Mouse (Mus musculus) forebrain, postnatal 0 days (tissue): ENCODE measurements around the gene Hist1h2bb. TPM values are rescaled to one million over a fixed set of nuclear protein-coding genes. Genes with fewer than 3 reads are reported as not detected.

Experiments
- ATAC-seq: fragments of 200-750 bp; cut with Nextera tagmentation; 2 replicates; pipeline ENCODE4 v1.8.0; 2017; ENCODE audit warnings: mild to moderate bottlenecking, moderate library complexity
- DNase-seq: peaks from one replicate; pipeline ENCODE4 v3.0.0-alpha.2; 2015
- H3K27ac ChIP-seq: fragments of 300-500 bp; sonication (generic); 2 replicates; pipeline ENCODE4 v1.5.1; 2014; ENCODE audit warnings: low read depth, mild to moderate bottlenecking, antibody characterized with exemption, low read length, moderate library complexity, mixed read lengths
- H3K27me3 ChIP-seq: fragments of 300-500 bp; sonication (generic); 2 replicates; pipeline ENCODE4 v1.6.1; 2014; ENCODE audit warnings: mild to moderate bottlenecking, low read length, mixed read lengths; ENCODE audit not compliant: insufficient read depth
- H3K36me3 ChIP-seq: fragments of 300-500 bp; sonication (generic); 2 replicates; pipeline ENCODE4 v1.6.1; 2014; ENCODE audit warnings: mild to moderate bottlenecking, moderate library complexity; ENCODE audit not compliant: insufficient read depth
- H3K4me1 ChIP-seq: fragments of 300-500 bp; sonication (generic); 2 replicates; pipeline ENCODE4 v1.6.1; 2014; ENCODE audit warnings: antibody characterized with exemption; ENCODE audit not compliant: insufficient read depth
- H3K4me2 ChIP-seq: fragments of 300-500 bp; sonication (generic); 2 replicates; pipeline ENCODE4 v1.6.1; 2014; ENCODE audit warnings: low read depth, mild to moderate bottlenecking, moderate library complexity
- H3K4me3 ChIP-seq: fragments of 300-500 bp; sonication (generic); 2 replicates; pipeline ENCODE4 v1.5.1; 2014; ENCODE audit warnings: low read depth, low read length, mixed read lengths
- H3K9ac ChIP-seq: fragments of 300-500 bp; sonication (generic); 2 replicates; pipeline ENCODE4 v1.6.1; 2014; ENCODE audit warnings: mild to moderate bottlenecking
- H3K9me3 ChIP-seq: fragments of 300-500 bp; sonication (generic); 2 replicates; pipeline ENCODE4 v1.6.1; 2016; ENCODE audit warnings: low read length
- CTCF ChIP-seq: sonication (generic); IDR thresholded peaks from 2 replicates; pipeline ENCODE4 v1.5.1; 2016; ENCODE audit warnings: antibody characterized with exemption, control low read depth, low read depth
- WGBS: fragments of 180-500 bp; shearing (Covaris S2); extraction: QIAGEN DNeasy Blood & Tissue Kit; methylation state at CpG from one replicate; pipeline ENCODE4 v1.1.7; 2014; 5-methylcytosine and 5-hydroxymethylcytosine counted together
- polyA plus RNA-seq: library from polyadenylated mRNA; unstranded; fragments of >200 nt; fragmentation: Nextera tagmentation; extraction: Ambion mirVana; gene quantifications from 2 replicates; pipeline ENCODE4 v1.2.1, GENCODE M21; 2015
- total RNA-seq: library from RNA; depleted of rRNA; stranded (reverse); fragments of >200 nt; gene quantifications from 2 replicates; pipeline ENCODE4 v1.2.3, GENCODE M21; 2014

Hist1h2bb gene
- total and polyA plus RNA-seq, 2 experiments from 2014 or later: 647 TPM; not detected in 1

- H3K4me3 ChIP-seq: no peak overlapping the region
- DNase-seq (no peak), ATAC-seq (no peak)
- H3K9me3 ChIP-seq: no peaks in the 10 kb centered on the region
- peaks cover 6% of the 10 kb centered on the region for H3K4me1 ChIP-seq
- H3K27ac ChIP-seq: no peak overlapping the region
- 31% methylated on average over 4 of the region's 4 CpGs for WGBS
- no peak for TF ChIP-seq CTCF
- no peak overlapping the region for H3K4me2 ChIP-seq
- H3K9ac ChIP-seq: no peak overlapping the region
- H3K27me3 ChIP-seq: no peaks in the 10 kb centered on the region
- no peaks in the 10 kb centered on the region for H3K36me3 ChIP-seq
Observed at GRCm38 (mm10) chr13:23743963-23744362, 2.6 kb upstream of the Hist1h2bb start.

GRCm38 (mm10) chr13:23744421-23745380, 1.8 kb upstream of the Hist1h2bb start:
- H3K4me1 ChIP-seq: peaks cover 6% of the 10 kb centered on the region
- H3K9ac ChIP-seq: 0 out of 2 replicates have a peak overlapping the region, but pooled peaks have one; percentile 22
- H3K4me3 ChIP-seq: peak overlapping the region; percentile 41; the same call in 1 of the 2 replicates
- no peak for TF ChIP-seq CTCF
- no peaks in the 10 kb centered on the region for H3K27me3 ChIP-seq
- no peaks in the 10 kb centered on the region for H3K9me3 ChIP-seq
- peak overlapping the region; percentile 78 for H3K4me2 ChIP-seq
- no peak overlapping the region for H3K27ac ChIP-seq
- H3K36me3 ChIP-seq: no peaks in the 10 kb centered on the region
- no peak for ATAC-seq
- 1% methylated on average over 13 of the region's 36 CpGs for WGBS
- no peak for DNase-seq

GRCm38 (mm10) chr13:23745381-23746161, 963 bp upstream of the Hist1h2bb start, which contains the start of gene Hist1h3c:
Gene Hist1h3c, minus strand, starts transcription at chr13:23745602.
- Histone ChIP-seq H3K9me3 (no peaks in the 10 kb centered on the region), H3K27me3 (no peaks in the 10 kb centered on the region), H3K4me3 (peak within 1 kb of the TSS; percentile 41), H3K27ac (peak within 1 kb of the TSS; percentile 94), H3K4me1 (peaks cover under 1% of the 10 kb centered on the region; the same call in 1 of the 2 replicates), H3K36me3 (no peaks in the 10 kb centered on the region), H3K9ac (peak within 1 kb of the TSS; percentile 50), H3K4me2 (peak within 1 kb of the TSS; percentile 78)
- peak; percentile 95 for DNase-seq
- TF ChIP-seq CTCF: no peak
- 1% methylated on average over 22 of the region's 28 CpGs for WGBS
- peak; percentile 73 for ATAC-seq

- peak overlapping the region; percentile 78 for H3K4me2 ChIP-seq
- no peaks in the 10 kb centered on the region for H3K9me3 ChIP-seq
- H3K36me3 ChIP-seq: no peaks in the 10 kb centered on the region
- peak overlapping the region; percentile 94 for H3K27ac ChIP-seq
- H3K4me1 ChIP-seq: no peaks in the 10 kb centered on the region
- WGBS: 1% methylated on average over 9 of the region's 13 CpGs
- no peak for TF ChIP-seq CTCF
- DNase-seq (peak; percentile 11), ATAC-seq (no peak; the same call in 1 of the 2 replicates)
- peak overlapping the region; percentile 41 for H3K4me3 ChIP-seq
- H3K9ac ChIP-seq: peak overlapping the region; percentile 42
- H3K27me3 ChIP-seq: no peaks in the 10 kb centered on the region
Observed at GRCm38 (mm10) chr13:23747081-23747891, 752 bp downstream of the Hist1h2bb start.

- H3K4me2 ChIP-seq: no peak overlapping the region
Observed at GRCm38 (mm10) chr13:23747892-23748288, 1.4 kb downstream of the Hist1h2bb start.

GRCm38 (mm10) chr13:23749563-23750121, 3.1 kb downstream of the Hist1h2bb start:
- H3K27ac ChIP-seq: peak overlapping the region; percentile 69
- H3K4me3 ChIP-seq: no peak overlapping the region
- no peaks in the 10 kb centered on the region for H3K27me3 ChIP-seq
- no peaks in the 10 kb centered on the region for H3K36me3 ChIP-seq
- no peaks in the 10 kb centered on the region for H3K4me1 ChIP-seq
- H3K4me2 ChIP-seq: no peak overlapping the region
- H3K9ac ChIP-seq: no peak overlapping the region
- DNase-seq (no peak), ATAC-seq (no peak)
- TF ChIP-seq CTCF: no peak
- 95% methylated on average over 5 of the region's 5 CpGs for WGBS
- no peaks in the 10 kb centered on the region for H3K9me3 ChIP-seq

More at GRCm38 (mm10) chr13:23747892-23748288, 1.4 kb downstream of the Hist1h2bb start:
- no peaks in the 10 kb centered on the region for H3K9me3 ChIP-seq
- no peak for ATAC-seq
- no peak for DNase-seq
- no peak overlapping the region for H3K4me3 ChIP-seq
- WGBS: under 1% methylated on average over 4 of the region's 4 CpGs
- no peaks in the 10 kb centered on the region for H3K4me1 ChIP-seq
- no peaks in the 10 kb centered on the region for H3K36me3 ChIP-seq
- no peak overlapping the region for H3K27ac ChIP-seq
- TF ChIP-seq CTCF: no peak
- H3K27me3 ChIP-seq: no peaks in the 10 kb centered on the region
- no peak overlapping the region for H3K9ac ChIP-seq
